Mouse (Mus musculus) kidney, postnatal 0 days (tissue): ENCODE data around the gene Scn8a. TPM values are rescaled to one million over a fixed set of nuclear protein-coding genes. Genes with fewer than 3 reads are reported as not detected.

Source experiments
- ATAC-seq: fragments of 200-750 bp; cut with Nextera tagmentation; replicated peaks from 2 replicates; pipeline ENCODE4 v1.8.0; 2017; ENCODE audit warnings: low read depth, moderate number of reproducible peaks, moderate TSS enrichment, moderate library complexity; ENCODE audit not compliant: low FRiP score
- DNase-seq: peaks from one replicate; pipeline ENCODE4 v3.0.0-alpha.2; 2016; ENCODE audit warnings: low spot score
- H3K27ac ChIP-seq: fragments of 300-500 bp; sonication (generic); 2 replicates; pipeline ENCODE4 v1.5.1; 2014; ENCODE audit warnings: mild to moderate bottlenecking
- H3K27me3 ChIP-seq: fragments of 300-500 bp; sonication (generic); 2 replicates; pipeline ENCODE4 v1.6.1; 2014; ENCODE audit warnings: low read length, mixed read lengths; ENCODE audit not compliant: insufficient read depth
- H3K36me3 ChIP-seq: fragments of 300-500 bp; sonication (generic); 2 replicates; pipeline ENCODE4 v1.6.1; 2014; ENCODE audit warnings: low read length, mixed read lengths; ENCODE audit not compliant: insufficient read depth
- H3K4me1 ChIP-seq: fragments of 300-500 bp; sonication (generic); replicated peaks from 2 replicates; pipeline ENCODE4 v1.6.1; 2014; ENCODE audit warnings: antibody characterized with exemption, low read length, mixed read lengths; ENCODE audit not compliant: insufficient read depth
- H3K4me2 ChIP-seq: fragments of 300-500 bp; sonication (generic); 2 replicates; pipeline ENCODE4 v1.6.1; 2014; ENCODE audit warnings: mild to moderate bottlenecking, low read length, moderate library complexity, mixed read lengths
- H3K4me3 ChIP-seq: fragments of 300-500 bp; sonication (generic); replicated peaks from 2 replicates; pipeline ENCODE4 v1.5.1; 2014; ENCODE audit warnings: low read depth, low read length
- H3K9ac ChIP-seq: fragments of 300-500 bp; sonication (generic); 2 replicates; pipeline ENCODE4 v1.6.1; 2014; ENCODE audit warnings: low read depth, low read length
- H3K9me3 ChIP-seq: fragments of 300-500 bp; sonication (generic); replicated peaks from 2 replicates; pipeline ENCODE4 v1.6.1; 2016; ENCODE audit warnings: low read length, inconsistent platforms, mixed read lengths
- CTCF ChIP-seq: IDR thresholded peaks from 2 replicates; pipeline ENCODE4 v1.5.1; 2016; ENCODE audit warnings: antibody characterized with exemption, low read depth, mild to moderate bottlenecking, moderate library complexity
- WGBS: fragments of 180-500 bp; shearing (Covaris S2); extraction: QIAGEN DNeasy Blood & Tissue Kit; methylation state at CpG from one replicate; pipeline ENCODE4 v1.1.7; 2014; 5-methylcytosine and 5-hydroxymethylcytosine counted together
- polyA plus RNA-seq: library from polyadenylated mRNA; unstranded; fragments of >200 nt; fragmentation: Nextera tagmentation; extraction: Ambion mirVana; gene quantifications from 2 replicates; pipeline ENCODE4 v1.2.1, GENCODE M21; 2015

The Scn8a gene
- polyA plus RNA-seq, 1 experiment from 2014 or later, result 5.9 TPM

GRCm38 (mm10) chr15:100930477-100930876 lies 60.8 kb downstream of the Scn8a start:
- DNase-seq (no peak), ATAC-seq (no peak)
- Histone ChIP-seq H3K4me3 (no peak overlapping the region), H3K4me2 (no peak overlapping the region), H3K27ac (no peak overlapping the region), H3K27me3 (no peaks in the 10 kb centered on the region), H3K9me3 (no peaks in the 10 kb centered on the region), H3K4me1 (no peaks in the 10 kb centered on the region), H3K36me3 (no peaks in the 10 kb centered on the region), H3K9ac (no peak overlapping the region)
- TF ChIP-seq CTCF, result no peak
- 26% methylated on average over 3 of the region's 3 CpGs for WGBS

GRCm38 (mm10) chr15:100936176-100936575 lies 66.5 kb downstream of the Scn8a start:
- H3K27me3 ChIP-seq, result no peaks in the 10 kb centered on the region
- TF ChIP-seq CTCF, result no peak
- H3K9me3 ChIP-seq, result no peaks in the 10 kb centered on the region
- ATAC-seq (no peak), DNase-seq (peak; percentile 34)
- H3K4me1 ChIP-seq, result no peaks in the 10 kb centered on the region
- no peaks in the 10 kb centered on the region for H3K36me3 ChIP-seq
- H3K27ac ChIP-seq, result no peak overlapping the region
- H3K4me2 ChIP-seq, result peak overlapping the region; percentile 37
- 51% methylated on average over 24 of the region's 24 CpGs for WGBS
- no peak overlapping the region for H3K4me3 ChIP-seq
- H3K9ac ChIP-seq, result peak overlapping the region; percentile 19; the same call in 1 of the 2 replicates

GRCm38 (mm10) chr15:100948383-100948782 lies 78.7 kb downstream of the Scn8a start:
- Histone ChIP-seq H3K27ac (no peak overlapping the region), H3K9me3 (no peaks in the 10 kb centered on the region), H3K9ac (no peak overlapping the region), H3K4me1 (no peaks in the 10 kb centered on the region), H3K4me2 (no peak overlapping the region), H3K27me3 (no peaks in the 10 kb centered on the region), H3K36me3 (no peaks in the 10 kb centered on the region), H3K4me3 (no peak overlapping the region)
- no peak for TF ChIP-seq CTCF
- WGBS, result 85% methylated on average over 13 of the region's 13 CpGs
- ATAC-seq (no peak), DNase-seq (no peak)

GRCm38 (mm10) chr15:100949169-100949568 lies 79.5 kb downstream of the Scn8a start:
- 84% methylated on average over 4 of the region's 4 CpGs for WGBS
- no peaks in the 10 kb centered on the region for H3K9me3 ChIP-seq
- H3K36me3 ChIP-seq, result no peaks in the 10 kb centered on the region
- no peaks in the 10 kb centered on the region for H3K27me3 ChIP-seq
- H3K4me3 ChIP-seq, result no peak overlapping the region
- H3K4me2 ChIP-seq, result no peak overlapping the region
- no peak for ATAC-seq
- DNase-seq, result no peak
- no peak overlapping the region for H3K9ac ChIP-seq
- no peak for TF ChIP-seq CTCF
- H3K27ac ChIP-seq, result no peak overlapping the region
- no peaks in the 10 kb centered on the region for H3K4me1 ChIP-seq

- Histone ChIP-seq H3K27me3 (no peaks in the 10 kb centered on the region), H3K4me2 (no peak overlapping the region), H3K9ac (no peak overlapping the region), H3K9me3 (no peaks in the 10 kb centered on the region), H3K4me3 (no peak overlapping the region), H3K27ac (no peak overlapping the region), H3K4me1 (no peaks in the 10 kb centered on the region), H3K36me3 (no peaks in the 10 kb centered on the region)
- no peak for DNase-seq
- no peak for ATAC-seq
- WGBS, result 58% methylated on average over 10 of the region's 10 CpGs
- TF ChIP-seq CTCF, result no peak
Measured at GRCm38 (mm10) chr15:100951491-100951890, 81.8 kb downstream of the Scn8a start.

GRCm38 (mm10) chr15:100952292-100952691 lies 82.6 kb downstream of the Scn8a start:
- TF ChIP-seq CTCF, result no peak
- no peak overlapping the region for H3K9ac ChIP-seq
- no peak overlapping the region for H3K27ac ChIP-seq
- DNase-seq, result no peak
- H3K9me3 ChIP-seq, result no peaks in the 10 kb centered on the region
- no peaks in the 10 kb centered on the region for H3K27me3 ChIP-seq
- no peaks in the 10 kb centered on the region for H3K4me1 ChIP-seq
- WGBS, result 81% methylated on average over 2 of the region's 2 CpGs
- no peak for ATAC-seq
- no peaks in the 10 kb centered on the region for H3K36me3 ChIP-seq
- no peak overlapping the region for H3K4me3 ChIP-seq
- no peak overlapping the region for H3K4me2 ChIP-seq

GRCm38 (mm10) chr15:100952854-100953253 lies 83.2 kb downstream of the Scn8a start:
- ATAC-seq (no peak), DNase-seq (no peak)
- WGBS, result 51% methylated on average over 8 of the region's 8 CpGs

More at GRCm38 (mm10) chr15:100952854-100953253, 83.2 kb downstream of the Scn8a start:
- no peak overlapping the region for H3K27ac ChIP-seq
- no peaks in the 10 kb centered on the region for H3K4me1 ChIP-seq
- no peaks in the 10 kb centered on the region for H3K36me3 ChIP-seq
- H3K4me2 ChIP-seq, result no peak overlapping the region
- H3K27me3 ChIP-seq, result no peaks in the 10 kb centered on the region
- no peak overlapping the region for H3K4me3 ChIP-seq
- no peaks in the 10 kb centered on the region for H3K9me3 ChIP-seq
- TF ChIP-seq CTCF, result no peak
- no peak overlapping the region for H3K9ac ChIP-seq
